10 mouse cellular contexts compared by ENCODE assay signal in genomic region chr4:148867721-148868397, GRCm38 (mm10).
DNase-seq lines count a peak whose midpoint lies in the region; ATAC-seq and TF ChIP-seq lines count a peak whose summit lies in the region.
"Had no signal": no experiment of that assay in that cellular context is flagged by ENCODE, and none has a peak within 500 bp of the region (broad histone marks: within the 10 kb centered on the region; RNA-seq: fewer than 3 reads in every experiment).

No protein-coding gene starts in this region.

- no peak overlapping the region for H3K9ac ChIP-seq in intestine, postnatal 0 days (ENCODE audit: low read depth, low read length)
- H3K9ac ChIP-seq in intestine, embryonic 16.5 days (ENCODE audit: low read depth, low read length) = no peak overlapping the region
- H3K9ac ChIP-seq in heart, embryonic 16.5 days (ENCODE audit: low read length) = no peak overlapping the region
- H3K9ac ChIP-seq: embryonic facial prominence, embryonic 15.5 days; lung, embryonic 14.5 days had no signal

- H3K36me3 ChIP-seq in intestine, postnatal 0 days (ENCODE audit: control insufficient read depth, insufficient read depth) = no peaks in the 10 kb centered on the region
- no peaks in the 10 kb centered on the region for H3K36me3 ChIP-seq in intestine, embryonic 16.5 days (ENCODE audit: control insufficient read depth, insufficient read depth, low read length)
- H3K36me3 ChIP-seq in heart, embryonic 16.5 days (ENCODE audit: control insufficient read depth, insufficient read depth) = no peaks in the 10 kb centered on the region
- H3K36me3 ChIP-seq: embryonic facial prominence, embryonic 15.5 days had no signal

- no peak for TF ChIP-seq CTCF in intestine, postnatal 0 days (IDR thresholded peaks at IDR 0.05; ENCODE audit: low read depth)
- TF ChIP-seq CTCF in lung, adult 2 months (IDR thresholded peaks at IDR 0.05; ENCODE audit: insufficient read depth, low read length) = no peak

- intact Hi-C loops in left cerebral cortex, postnatal 14 days (cut with DNase I) = no loop called here

- no peaks in the 10 kb centered on the region for H3K27me3 ChIP-seq in intestine, postnatal 0 days (replicated peaks; ENCODE audit: control insufficient read depth, insufficient read depth, low read length)
- peaks cover 2% of the 10 kb centered on the region; the same call in 1 of the 2 replicates for H3K27me3 ChIP-seq in intestine, embryonic 16.5 days (replicated peaks; ENCODE audit: control insufficient read depth, insufficient read depth, low read length)
- H3K27me3 ChIP-seq in heart, embryonic 16.5 days (ENCODE audit: control insufficient read depth, insufficient read depth, low read length) = no peaks in the 10 kb centered on the region

- H3K27ac ChIP-seq in intestine, postnatal 0 days (ENCODE audit: low read depth, low read length) = no peak overlapping the region
- no peak overlapping the region for H3K27ac ChIP-seq in intestine, embryonic 16.5 days (ENCODE audit: low read length)
- peak overlapping the region; percentile 69 for H3K27ac ChIP-seq in heart, embryonic 16.5 days (ENCODE audit: low read length)
- H3K27ac ChIP-seq: embryonic facial prominence, embryonic 15.5 days had no signal

- no peak overlapping the region for H3K4me2 ChIP-seq in intestine, postnatal 0 days (replicated peaks; ENCODE audit: low read depth)
- H3K4me2 ChIP-seq in intestine, embryonic 16.5 days (ENCODE audit: low read depth, low read length) = no peak overlapping the region
- H3K4me2 ChIP-seq in heart, embryonic 16.5 days (ENCODE audit: low read depth, low read length) = no peak overlapping the region
- H3K4me2 ChIP-seq: embryonic facial prominence, embryonic 15.5 days; lung, embryonic 14.5 days had no signal

- 0 out of 2 replicates have a peak, but pooled peaks have one; percentile 19 for ATAC-seq in intestine, postnatal 0 days
- no peak for ATAC-seq in intestine, embryonic 16.5 days
- 0 out of 2 replicates have a peak, but pooled peaks have one; percentile 33 for ATAC-seq in heart, embryonic 16.5 days (replicated peaks; ENCODE audit: extremely low read depth, insufficient read depth, low FRiP score)

- H3K4me3 ChIP-seq in intestine, postnatal 0 days (ENCODE audit: low read depth, low read length) = no peak overlapping the region
- no peak overlapping the region for H3K4me3 ChIP-seq in intestine, embryonic 16.5 days (ENCODE audit: low read length)
- no peak overlapping the region for H3K4me3 ChIP-seq in heart, embryonic 16.5 days (ENCODE audit: low read length)
- no peak overlapping the region for H3K4me3 ChIP-seq in lung, adult 2 months (replicated peaks; ENCODE audit: extremely low read depth, low read depth, low read length)
- H3K4me3 ChIP-seq: embryonic facial prominence, embryonic 15.5 days had no signal

- 84% methylated on average over 11 of the region's 11 CpGs for WGBS in intestine, postnatal 0 days
- 83% methylated on average over 11 of the region's 11 CpGs for WGBS in intestine, embryonic 16.5 days
- 59% methylated on average over 11 of the region's 11 CpGs for WGBS in heart, embryonic 16.5 days
- WGBS in lung, adult 2 months = 44% methylated on average over 11 of the region's 11 CpGs

- no peak for TF ChIP-seq POLR2A in lung, adult 2 months (IDR thresholded peaks at IDR 0.05; ENCODE audit: borderline replicate concordance, extremely low read depth, low read depth, low read length)

- no peaks in the 10 kb centered on the region for H3K9me3 ChIP-seq in intestine, postnatal 0 days (ENCODE audit: control insufficient read depth)
- no peaks in the 10 kb centered on the region for H3K9me3 ChIP-seq in intestine, embryonic 16.5 days (ENCODE audit: control insufficient read depth, low read length)
- no peaks in the 10 kb centered on the region for H3K9me3 ChIP-seq in heart, embryonic 16.5 days (replicated peaks; ENCODE audit: control insufficient read depth, low read length)
- H3K9me3 ChIP-seq: embryonic facial prominence, embryonic 15.5 days had no signal

- DNase-seq in adrenal gland, postnatal 10 days = peak; percentile 84
- DNase-seq in lung, adult 2 months = peak; percentile 59
- no peak for DNase-seq in left cerebral cortex, adult 18-20 months (ENCODE audit: low spot score in 2 of 2)
- DNase-seq in spleen, postnatal 4 days (ENCODE audit: low spot score in 2 of 2) = no peak
- DNase-seq in left cerebral cortex, postnatal 14 days (ENCODE audit: low spot score in 2 of 2) = no peak
- DNase-seq: lung, embryonic 14.5 days had no signal

- H3K4me1 ChIP-seq in intestine, postnatal 0 days (replicated peaks; ENCODE audit: control insufficient read depth, insufficient read depth, low read length) = no peaks in the 10 kb centered on the region
- peaks cover 4% of the 10 kb centered on the region; the same call in 1 of the 2 replicates for H3K4me1 ChIP-seq in intestine, embryonic 16.5 days (ENCODE audit: control insufficient read depth, insufficient read depth, low read length)
- peaks cover 52% of the 10 kb centered on the region for H3K4me1 ChIP-seq in heart, embryonic 16.5 days (ENCODE audit: control insufficient read depth, insufficient read depth, low read length)
- H3K4me1 ChIP-seq in lung, adult 2 months (ENCODE audit: control insufficient read depth, insufficient read depth, low read length) = peaks cover 26% of the 10 kb centered on the region

Comparison
In these comparisons a context has a peak if more than half of its experiments do, and no peak if none do; other contexts are left out.
1. DNase-seq: peak in adrenal gland, postnatal 10 days (single experiment) and lung, adult 2 months (single experiment); none in left cerebral cortex, adult 18-20 months (0 of 2), spleen, postnatal 4 days (0 of 2) and left cerebral cortex, postnatal 14 days (0 of 2).